Mouse (Mus musculus) hindbrain, postnatal 0 days (tissue): Measurements from ENCODE around the gene Klf1. TPM values are rescaled to one million over a fixed set of nuclear protein-coding genes. Genes with fewer than 3 reads are reported as not detected.
"Not testable (repeated sequence)": the region's sequence is repeated elsewhere in the genome, so short reads cannot be mapped to it uniquely, and the experiment has no call there.

Source experiments
- ATAC-seq: fragments of 200-750 bp; cut with Nextera tagmentation; 2 replicates; pipeline ENCODE4 v1.8.0; 2017; ENCODE audit warnings: mild to moderate bottlenecking, moderate TSS enrichment, moderate library complexity
- DNase-seq: peaks from one replicate; pipeline ENCODE4 v3.0.0-alpha.2; 2015; ENCODE audit warnings: low spot score
- H3K27ac ChIP-seq: fragments of 300-500 bp; sonication (generic); 2 replicates; pipeline ENCODE4 v1.5.1; 2014; ENCODE audit warnings: mild to moderate bottlenecking
- H3K27me3 ChIP-seq: fragments of 300-500 bp; sonication (generic); 2 replicates; pipeline ENCODE4 v1.6.1; 2014; ENCODE audit warnings: low read length, mixed read lengths; ENCODE audit not compliant: insufficient read depth
- H3K36me3 ChIP-seq: fragments of 300-500 bp; sonication (generic); 2 replicates; pipeline ENCODE4 v1.6.1; 2014; ENCODE audit warnings: low read length, mixed read lengths; ENCODE audit not compliant: insufficient read depth
- H3K4me1 ChIP-seq: fragments of 300-500 bp; sonication (generic); 2 replicates; pipeline ENCODE4 v1.6.1; 2014; ENCODE audit warnings: antibody characterized with exemption, low read length, mixed read lengths; ENCODE audit not compliant: insufficient read depth
- H3K4me2 ChIP-seq: fragments of 300-500 bp; sonication (generic); 2 replicates; pipeline ENCODE4 v1.6.1; 2014; ENCODE audit warnings: low read depth, mild to moderate bottlenecking, low read length, moderate library complexity, mixed read lengths
- H3K4me3 ChIP-seq: fragments of 300-500 bp; sonication (generic); 2 replicates; pipeline ENCODE4 v1.5.1; 2014; ENCODE audit warnings: low read length
- H3K9ac ChIP-seq: fragments of 300-500 bp; sonication (generic); replicated peaks from 2 replicates; pipeline ENCODE4 v1.6.1; 2014; ENCODE audit warnings: mild to moderate bottlenecking, low read length, moderate library complexity, mixed read lengths
- H3K9me3 ChIP-seq: fragments of 300-500 bp; sonication (generic); 2 replicates; pipeline ENCODE4 v1.6.1; 2016; ENCODE audit warnings: low read length, mixed read lengths
- CTCF ChIP-seq: IDR thresholded peaks from 2 replicates; pipeline ENCODE4 v1.5.1; 2016; ENCODE audit warnings: antibody characterized with exemption, control low read depth, low read depth
- WGBS: fragments of 180-500 bp; shearing (Covaris S2); extraction: QIAGEN DNeasy Blood & Tissue Kit; methylation state at CpG from one replicate; pipeline ENCODE4 v1.1.7; 2014; 5-methylcytosine and 5-hydroxymethylcytosine counted together
- polyA plus RNA-seq: library from polyadenylated mRNA; unstranded; fragments of >200 nt; fragmentation: Nextera tagmentation; extraction: Ambion mirVana; gene quantifications from 2 replicates; pipeline ENCODE4 v1.2.1, GENCODE M21; 2015
- total RNA-seq: library from RNA; depleted of rRNA; stranded (reverse); fragments of >200 nt; gene quantifications from 2 replicates; pipeline ENCODE4 v1.2.3, GENCODE M21; 2014

Klf1 gene
- total and polyA plus RNA-seq, 2 experiments from 2014 or later: 0.34 to 1.2 TPM

GRCm38 (mm10) chr8:84904351-84904750 lies 2.6 kb downstream of the Klf1 start:
- Histone ChIP-seq H3K4me3 (no peak overlapping the region), H3K27ac (no peak overlapping the region), H3K9ac (no peak overlapping the region), H3K36me3 (no peaks in the 10 kb centered on the region), H3K4me2 (no peak overlapping the region), H3K9me3 (no peaks in the 10 kb centered on the region), H3K4me1 (0 out of 2 replicates have a peak, but pooled peaks cover 4% of the 10 kb centered on the region), H3K27me3 (no peaks in the 10 kb centered on the region; the same call in 1 of the 2 replicates)
- DNase-seq (no peak), ATAC-seq (no peak)
- TF ChIP-seq CTCF: no peak
- 90% methylated on average over 7 of the region's 7 CpGs for WGBS

GRCm38 (mm10) chr8:84907037-84907436 lies 5.3 kb downstream of the Klf1 start:
- TF ChIP-seq CTCF: no peak
- DNase-seq (no peak), ATAC-seq (no peak)
- H3K36me3 ChIP-seq: peaks cover 9% of the 10 kb centered on the region; the same call in 1 of the 2 replicates
- H3K9ac ChIP-seq: no peak overlapping the region
- H3K4me1 ChIP-seq: 0 out of 2 replicates have a peak, but pooled peaks cover 4% of the 10 kb centered on the region
- WGBS: 92% methylated on average over 9 of the region's 9 CpGs
- H3K9me3 ChIP-seq: no peaks in the 10 kb centered on the region
- H3K27me3 ChIP-seq: no peaks in the 10 kb centered on the region
- H3K4me3 ChIP-seq: no peak overlapping the region
- H3K27ac ChIP-seq: no peak overlapping the region
- no peak overlapping the region for H3K4me2 ChIP-seq

- no peaks in the 10 kb centered on the region for H3K27me3 ChIP-seq
- no peaks in the 10 kb centered on the region for H3K9me3 ChIP-seq
- ATAC-seq (no peak), DNase-seq (no peak)
- 0 out of 2 replicates have a peak, but pooled peaks cover 4% of the 10 kb centered on the region for H3K4me1 ChIP-seq
- no peak overlapping the region for H3K27ac ChIP-seq
- no peak overlapping the region for H3K4me3 ChIP-seq
- no peak overlapping the region for H3K9ac ChIP-seq
- WGBS: 78% methylated on average over 8 of the region's 8 CpGs
- H3K36me3 ChIP-seq: peaks cover 13% of the 10 kb centered on the region; the same call in 1 of the 2 replicates
- H3K4me2 ChIP-seq: no peak overlapping the region
- no peak for TF ChIP-seq CTCF
These were observed 5.8 kb downstream of the Klf1 start for GRCm38 (mm10) chr8:84907493-84907892.

- not testable (repeated sequence) for DNase-seq, ATAC-seq, H3K27me3 ChIP-seq, H3K9ac ChIP-seq, H3K4me1 ChIP-seq, H3K27ac ChIP-seq, H3K9me3 ChIP-seq
- peaks cover 18% of the 10 kb centered on the region; the same call in 1 of the 2 replicates for H3K36me3 ChIP-seq
- H3K4me2 ChIP-seq: peak overlapping the region; percentile 66
- TF ChIP-seq CTCF: 0 out of 2 replicates have a peak, but pooled peaks have one; percentile 11
- peak overlapping the region; percentile 37; the same call in 1 of the 2 replicates for H3K4me3 ChIP-seq
- WGBS: 28% methylated on average over 6 of the region's 7 CpGs
These were observed 6.3 kb downstream of the Klf1 start for GRCm38 (mm10) chr8:84907979-84908378.

- peaks cover 21% of the 10 kb centered on the region; the same call in 1 of the 2 replicates for H3K36me3 ChIP-seq
- DNase-seq (peak; percentile 95), ATAC-seq (peak; percentile 86)
- no peaks in the 10 kb centered on the region for H3K27me3 ChIP-seq
- TF ChIP-seq CTCF: no peak
- no peak within 1 kb of the TSS for H3K27ac ChIP-seq
- 0 out of 2 replicates have a peak, but pooled peaks cover under 1% of the 10 kb centered on the region for H3K4me1 ChIP-seq
- H3K4me3 ChIP-seq: peak within 1 kb of the TSS; percentile 37
- peak within 1 kb of the TSS; percentile 51 for H3K9ac ChIP-seq
- H3K9me3 ChIP-seq: no peaks in the 10 kb centered on the region
- 3% methylated on average over 43 of the region's 45 CpGs for WGBS
- H3K4me2 ChIP-seq: peak within 1 kb of the TSS; percentile 66
These were observed 6.9 kb downstream of the Klf1 start, which contains the start of gene Dnase2a for GRCm38 (mm10) chr8:84908421-84909161. Dnase2a (plus strand) TSS chr8:84908560.

- ATAC-seq: peak; percentile 6; the same call in 1 of the 2 replicates
- Histone ChIP-seq H3K27me3 (no peaks in the 10 kb centered on the region), H3K9ac (peak overlapping the region; percentile 51), H3K4me1 (no peaks in the 10 kb centered on the region), H3K9me3 (no peaks in the 10 kb centered on the region), H3K4me2 (peak overlapping the region; percentile 66), H3K27ac (no peak overlapping the region), H3K4me3 (peak overlapping the region; percentile 37), H3K36me3 (peaks cover 21% of the 10 kb centered on the region; the same call in 1 of the 2 replicates)
- DNase-seq: no peak
- WGBS: 54% methylated on average over 20 of the region's 20 CpGs
- TF ChIP-seq CTCF: no peak
These were observed 7.5 kb downstream of the Klf1 start for GRCm38 (mm10) chr8:84909162-84909767.
